ENCODE assay signal across 9 mouse cellular contexts in genomic region chr7:44428968-44429521, GRCm38 (mm10). TPM values are rescaled to one million over a fixed set of nuclear protein-coding genes. Genes with fewer than 3 reads are reported as not detected.
DNase-seq lines count a peak whose midpoint lies in the region; ATAC-seq and TF ChIP-seq lines count a peak whose summit lies in the region.
"Had no signal": no experiment of that assay in that cellular context is flagged by ENCODE, and none has a peak within 500 bp of the region (broad histone marks: within the 10 kb centered on the region; RNA-seq: fewer than 3 reads in every experiment).

Gene Lrrc4b, plus strand, starts transcription at chr7:44429018.

- H3K4me3 ChIP-seq in testis, adult 2 months (ENCODE audit: control insufficient read depth, low read depth, low read length) = peak within 1 kb of the TSS; percentile 64
- H3K4me3 ChIP-seq in forebrain, embryonic 14.5 days (ENCODE audit: low read depth, low read length) = peak within 1 kb of the TSS; percentile 74
- H3K4me3 ChIP-seq in hindbrain, embryonic 14.5 days (replicated peaks; ENCODE audit: low read length) = peak within 1 kb of the TSS; percentile 87
- peak within 1 kb of the TSS; percentile 58 for H3K4me3 ChIP-seq in limb, embryonic 14.5 days (replicated peaks; ENCODE audit: low read length)
- 0 out of 2 replicates have a peak within 1 kb of the TSS, but pooled peaks have one; percentile 3 for H3K4me3 ChIP-seq in small intestine, adult 2 months (ENCODE audit: low read depth, low read length)
- H3K4me3 ChIP-seq: myocyte had no signal

- no peak for DNase-seq in testis, postnatal 14 days (ENCODE audit: low spot score)
- DNase-seq in forebrain, embryonic 14.5 days (ENCODE audit: low spot score) = peak; percentile 95
- peak; percentile 85 for DNase-seq in hindbrain, embryonic 14.5 days (ENCODE audit: low spot score)
- peak; percentile 31 for DNase-seq in limb, embryonic 14.5 days (ENCODE audit: low spot score)
- no peak for DNase-seq in urinary bladder, postnatal 25 days (ENCODE audit: low spot score)
- DNase-seq in spleen, adult 12 weeks (ENCODE audit: low spot score) = no peak

- H3K9ac ChIP-seq in forebrain, embryonic 14.5 days (ENCODE audit: low read length) = peak within 1 kb of the TSS; percentile 97
- H3K9ac ChIP-seq in hindbrain, embryonic 14.5 days = peak within 1 kb of the TSS; percentile 100
- peak within 1 kb of the TSS; percentile 62 for H3K9ac ChIP-seq in limb, embryonic 14.5 days (ENCODE audit: low read depth, low read length, severe bottlenecking)

- H3K36me3 ChIP-seq in testis, adult 2 months (ENCODE audit: control insufficient read depth, insufficient read depth, low read length) = no peaks in the 10 kb centered on the region
- H3K36me3 ChIP-seq in forebrain, embryonic 14.5 days (ENCODE audit: control insufficient read depth, insufficient read depth, low read length) = 0 out of 2 replicates have a peak, but pooled peaks cover 3% of the 10 kb centered on the region
- H3K36me3 ChIP-seq in hindbrain, embryonic 14.5 days (replicated peaks; ENCODE audit: control insufficient read depth, insufficient read depth) = no peaks in the 10 kb centered on the region
- no peaks in the 10 kb centered on the region for H3K36me3 ChIP-seq in limb, embryonic 14.5 days (ENCODE audit: control insufficient read depth, insufficient read depth, low read length)
- H3K36me3 ChIP-seq in small intestine, adult 2 months (ENCODE audit: control insufficient read depth, insufficient read depth, low read length) = no peaks in the 10 kb centered on the region

- TF ChIP-seq POLR2A in testis, adult 2 months (IDR thresholded peaks at IDR 0.05; ENCODE audit: control insufficient read depth, low read depth, low read length) = no peak
- no peak for TF ChIP-seq POLR2A in limb, embryonic 14.5 days (IDR thresholded peaks at IDR 0.05; ENCODE audit: borderline replicate concordance, extremely low read depth, insufficient read depth, insufficient read length)
- TF ChIP-seq POLR2A in small intestine, adult 2 months (IDR thresholded peaks at IDR 0.05; ENCODE audit: low read depth, low read length) = no peak

- 1% methylated on average over 38 of the region's 69 CpGs for WGBS in forebrain, embryonic 14.5 days
- WGBS in hindbrain, embryonic 14.5 days = 1% methylated on average over 49 of the region's 69 CpGs
- under 1% methylated on average over 25 of the region's 69 CpGs for whole genome bisulfite sequencing in limb, embryonic 14.5 days
- WGBS in small intestine, adult 2 months = 2% methylated on average over 51 of the region's 69 CpGs

- no peak for TF ChIP-seq CTCF in testis, adult 2 months (IDR thresholded peaks at IDR 0.05; ENCODE audit: control insufficient read depth, insufficient read depth, insufficient replicate concordance, low read depth, low read length)
- TF ChIP-seq CTCF in small intestine, adult 2 months (IDR thresholded peaks at IDR 0.05; ENCODE audit: extremely low read depth, insufficient read length, insufficient replicate concordance, low read depth, low read length) = no peak

- ATAC-seq in forebrain, embryonic 14.5 days = peak; percentile 67
- ATAC-seq in hindbrain, embryonic 14.5 days (ENCODE audit: low FRiP score) = peak; percentile 69
- peak; percentile 51 for ATAC-seq in limb, embryonic 14.5 days (ENCODE audit: low FRiP score, low read depth)

- 0 out of 2 replicates have a peak, but pooled peaks cover 2% of the 10 kb centered on the region for H3K27me3 ChIP-seq in testis, adult 2 months (ENCODE audit: control insufficient read depth, insufficient read depth, low read length)
- H3K27me3 ChIP-seq in forebrain, embryonic 14.5 days (replicated peaks; ENCODE audit: control insufficient read depth, insufficient read depth, low read length) = no peaks in the 10 kb centered on the region
- no peaks in the 10 kb centered on the region for H3K27me3 ChIP-seq in hindbrain, embryonic 14.5 days (ENCODE audit: control insufficient read depth, insufficient read depth, low read length)
- H3K27me3 ChIP-seq in limb, embryonic 14.5 days (ENCODE audit: control insufficient read depth, insufficient read depth, low read length) = peaks cover 24% of the 10 kb centered on the region
- peaks cover 34% of the 10 kb centered on the region for H3K27me3 ChIP-seq in small intestine, adult 2 months (ENCODE audit: control insufficient read depth, insufficient read depth, low read length)

- peaks cover 6% of the 10 kb centered on the region for H3K4me1 ChIP-seq in testis, adult 2 months (ENCODE audit: control insufficient read depth, insufficient read depth, low read length)
- H3K4me1 ChIP-seq in forebrain, embryonic 14.5 days (ENCODE audit: control insufficient read depth, insufficient read depth, low read length) = peaks cover 26% of the 10 kb centered on the region
- peaks cover 39% of the 10 kb centered on the region for H3K4me1 ChIP-seq in hindbrain, embryonic 14.5 days (replicated peaks; ENCODE audit: control insufficient read depth, insufficient read depth, low read length)
- peaks cover 9% of the 10 kb centered on the region for H3K4me1 ChIP-seq in limb, embryonic 14.5 days (ENCODE audit: control insufficient read depth, insufficient read depth, low read length)
- no peaks in the 10 kb centered on the region for H3K4me1 ChIP-seq in small intestine, adult 2 months (ENCODE audit: control insufficient read depth, insufficient read depth, insufficient read length, low read length)

- peak within 1 kb of the TSS; percentile 94 for H3K4me2 ChIP-seq in forebrain, embryonic 14.5 days (ENCODE audit: low read length)
- peak within 1 kb of the TSS; percentile 86 for H3K4me2 ChIP-seq in hindbrain, embryonic 14.5 days (replicated peaks)
- H3K4me2 ChIP-seq in limb, embryonic 14.5 days (replicated peaks; ENCODE audit: low read depth, low read length, severe bottlenecking) = peak within 1 kb of the TSS; percentile 83

- no peaks in the 10 kb centered on the region for H3K9me3 ChIP-seq in forebrain, embryonic 14.5 days (replicated peaks; ENCODE audit: control insufficient read depth, low read length)
- H3K9me3 ChIP-seq in hindbrain, embryonic 14.5 days (ENCODE audit: control insufficient read depth, low read length) = no peaks in the 10 kb centered on the region
- no peaks in the 10 kb centered on the region for H3K9me3 ChIP-seq in limb, embryonic 14.5 days (ENCODE audit: control insufficient read depth, low read length)

- no peak within 1 kb of the TSS for H3K27ac ChIP-seq in testis, adult 2 months (ENCODE audit: control insufficient read depth, insufficient read depth, low read depth, low read length)
- peak within 1 kb of the TSS; percentile 100 for H3K27ac ChIP-seq in forebrain, embryonic 14.5 days (ENCODE audit: low read depth, low read length)
- peak within 1 kb of the TSS; percentile 100 for H3K27ac ChIP-seq in hindbrain, embryonic 14.5 days
- H3K27ac ChIP-seq in limb, embryonic 14.5 days (replicated peaks; ENCODE audit: low read depth, low read length) = no peak within 1 kb of the TSS
- no peak within 1 kb of the TSS for H3K27ac ChIP-seq in small intestine, adult 2 months (ENCODE audit: insufficient read depth, low read depth, low read length)

RNA-seq across cellular contexts. Expression of gene Lrrc4b, which starts in this region (rescaled TPM):
- polyA plus RNA-seq in testis, adult 2 months (2012; rRNA removed) = 0.46 and 0.55 TPM in 2 replicates
- polyA plus RNA-seq in forebrain, embryonic 14.5 days (2014; fragmentation: Nextera tagmentation; extraction: Ambion mirVana) = 20.8 and 22.1 TPM in 2 replicates
- 26.4 and 26.5 TPM in 2 replicates for polyA plus RNA-seq in hindbrain, embryonic 14.5 days (2014; fragmentation: Nextera tagmentation; extraction: Ambion mirVana)
- 15.3 and 23.0 TPM in 2 replicates for polyA plus RNA-seq in limb, embryonic 14.5 days (2012; rRNA removed)
- 1.6 and 1.8 TPM in 2 replicates for polyA plus RNA-seq in limb, embryonic 14.5 days (2014; fragmentation: Nextera tagmentation; extraction: Ambion mirVana)
- polyA plus RNA-seq in small intestine, adult 2 months (2012; rRNA removed) = 1.1 TPM in 2 replicates
- polyA plus RNA-seq: myocyte had no signal

Comparison
In these comparisons a context has a peak if more than half of its experiments do, and no peak if none do; other contexts are left out.
1. H3K27ac ChIP-seq: peak in forebrain, embryonic 14.5 days (single experiment) and hindbrain, embryonic 14.5 days (single experiment); none in testis, adult 2 months (single experiment), limb, embryonic 14.5 days (single experiment) and small intestine, adult 2 months (single experiment).
2. H3K4me3 ChIP-seq: peak in every context shown above with its lines; median percentile 87 in hindbrain, embryonic 14.5 days; 74 in forebrain, embryonic 14.5 days; 64 in testis, adult 2 months; 58 in limb, embryonic 14.5 days; 3 in small intestine, adult 2 months.
3. DNase-seq: peak in forebrain, embryonic 14.5 days (single experiment), hindbrain, embryonic 14.5 days (single experiment) and limb, embryonic 14.5 days (single experiment); none in testis, postnatal 14 days (single experiment), urinary bladder, postnatal 25 days (single experiment) and spleen, adult 12 weeks (single experiment).
4. Peak in every context shown above with its lines, with median percentiles within 50 percentile points of each other: ATAC-seq, H3K4me2 ChIP-seq and H3K9ac ChIP-seq.